Mouse (Mus musculus): Measurements from ENCODE around the gene Mterf4. TPM values are rescaled to one million over a fixed set of nuclear protein-coding genes. Genes with fewer than 3 reads are reported as not detected.

Mterf4 gene
- 12.1 and 13.9 TPM in 2 replicates for polyA plus RNA-seq (2015; fragmentation: Nextera tagmentation; extraction: Ambion mirVana)

DNA sequence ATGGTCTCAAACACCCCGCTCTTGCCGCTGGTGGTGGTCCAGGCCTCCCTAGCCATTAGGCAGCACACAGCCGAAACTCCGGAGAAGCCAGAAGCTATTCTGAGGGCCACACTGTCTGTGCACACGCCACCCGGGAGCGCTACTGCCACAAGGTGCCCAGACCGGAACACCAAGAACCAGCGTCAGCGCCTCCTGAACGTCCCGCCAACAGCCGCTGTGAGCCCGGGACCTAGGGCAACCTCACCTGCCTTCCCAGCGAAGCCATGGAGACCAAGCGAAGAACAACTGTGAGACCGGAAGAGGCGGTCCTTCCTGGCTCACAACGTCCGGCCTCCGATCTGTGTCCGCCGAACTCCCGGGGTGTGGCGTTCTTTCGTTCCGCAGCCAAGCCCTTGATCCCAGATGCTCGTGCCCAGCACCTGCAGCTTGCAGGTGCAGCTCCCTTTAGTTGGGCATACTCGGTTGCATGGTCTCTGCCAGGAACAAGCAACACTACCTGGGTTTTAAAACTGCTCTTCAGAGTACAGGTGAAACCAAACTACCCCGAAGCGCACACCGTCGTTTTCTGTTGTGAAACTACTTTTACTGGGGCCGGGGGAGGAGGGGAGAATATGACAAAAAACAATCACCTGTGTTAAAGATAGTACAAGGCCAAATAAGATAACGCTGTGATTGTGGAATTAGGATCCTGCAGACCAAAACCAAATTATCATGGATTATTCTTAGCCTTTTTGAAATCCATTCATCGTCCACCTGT lies at the start of gene Mterf4:
Gene Mterf4, minus strand, starts transcription at position 335 of the 757 bp plus-strand sequence.

DNA sequence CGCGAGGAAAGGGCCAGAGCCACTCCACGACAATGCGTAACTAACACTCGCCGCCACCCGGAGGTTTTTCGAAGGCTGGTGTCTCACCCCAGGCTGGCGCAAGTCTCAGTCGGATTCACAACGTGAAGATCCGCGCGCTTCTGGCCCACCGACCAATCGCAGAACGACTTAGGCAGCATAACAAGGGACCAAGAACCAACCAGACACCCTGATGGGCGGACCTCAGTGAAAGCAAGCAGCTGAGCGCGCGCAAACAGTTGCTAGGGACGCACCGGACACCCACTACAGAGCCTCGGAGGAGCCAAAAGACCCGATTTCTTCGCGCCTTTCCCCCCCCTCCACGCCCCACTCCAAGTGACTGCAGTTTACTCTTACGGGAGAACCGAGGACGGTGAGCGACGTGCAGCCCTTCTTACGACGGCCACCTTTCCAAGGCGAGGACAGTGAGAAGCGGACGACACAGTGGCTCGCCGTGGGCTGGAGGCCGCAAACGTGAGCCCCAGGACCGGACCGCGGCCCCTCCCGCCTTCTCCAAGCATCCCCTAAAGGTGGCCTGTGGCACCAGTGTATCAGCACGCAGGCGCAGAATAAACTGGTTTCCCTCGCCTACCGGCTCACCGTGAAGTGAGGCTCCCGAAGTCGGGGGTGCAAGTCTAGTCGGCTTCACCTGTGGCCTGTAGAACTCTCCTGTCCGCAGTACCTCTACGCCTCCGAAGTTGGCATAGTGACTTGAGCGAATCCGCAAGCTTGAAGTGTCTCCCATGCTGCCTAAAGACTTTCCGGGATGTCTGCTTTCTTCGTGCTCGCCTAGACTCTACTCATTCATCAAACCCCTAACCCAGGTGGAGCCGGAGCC lies 37.2 kb upstream of the Mterf4 start, which contains the start of the genes Ppp1r7 and Pask:
Gene Ppp1r7, plus strand, starts transcription at position 207 of the 856 bp plus-strand sequence.
Gene Pask, minus strand, starts transcription at position 835 of the 856 bp plus-strand sequence.

Other genes with a start within 250 kb of the Mterf4 start
- 1.9 and 2.8 TPM in 2 replicates for gene Kif1a, start 204.0 kb downstream of the Mterf4 start, polyA plus RNA-seq (2015; fragmentation: Nextera tagmentation; extraction: Ambion mirVana)
- gene Agxt, start 170.7 kb downstream of the Mterf4 start, polyA plus RNA-seq (2015; fragmentation: Nextera tagmentation; extraction: Ambion mirVana), result 0.40 and 0.45 TPM in 2 replicates
- 0.06 and 0.10 TPM in 2 replicates for gene 2310007B03Rik, start 145.0 kb downstream of the Mterf4 start, polyA plus RNA-seq (2015; fragmentation: Nextera tagmentation; extraction: Ambion mirVana)
- 0.05 and 0.06 TPM in 2 replicates for gene Crocc2, start 137.2 kb downstream of the Mterf4 start, polyA plus RNA-seq (2015; fragmentation: Nextera tagmentation; extraction: Ambion mirVana)
- gene Sned1, start 70.1 kb downstream of the Mterf4 start, polyA plus RNA-seq (2015; fragmentation: Nextera tagmentation; extraction: Ambion mirVana), result 4.2 and 9.9 TPM in 2 replicates
- gene Ppp1r7, start 36.9 kb upstream of the Mterf4 start, polyA plus RNA-seq (2015; fragmentation: Nextera tagmentation; extraction: Ambion mirVana), result 37.6 and 41.4 TPM in 2 replicates
- 8.1 and 9.1 TPM in 2 replicates for gene Pask, start 37.6 kb upstream of the Mterf4 start, polyA plus RNA-seq (2015; fragmentation: Nextera tagmentation; extraction: Ambion mirVana)
- gene Ano7, start 68.0 kb upstream of the Mterf4 start, polyA plus RNA-seq (2015; fragmentation: Nextera tagmentation; extraction: Ambion mirVana), result not detected in 2 replicates
- gene Hdlbp, start 172.9 kb upstream of the Mterf4 start, polyA plus RNA-seq (2015; fragmentation: Nextera tagmentation; extraction: Ambion mirVana), result 71.1 and 74.5 TPM in 2 replicates
- gene Farp2, start 206.2 kb upstream of the Mterf4 start, polyA plus RNA-seq (2015; fragmentation: Nextera tagmentation; extraction: Ambion mirVana), result 0.64 and 1.1 TPM in 2 replicates